Mouse (Mus musculus) limb, embryonic 14.5 days (tissue): ENCODE results near the gene Hsd3b7. TPM values are rescaled to one million over a fixed set of nuclear protein-coding genes. Genes with fewer than 3 reads are reported as not detected.
A peak's percentile ranks its signal among the peaks of the same experiment; 100 is the strongest.

Experiments used
- ATAC-seq: fragments of 200-750 bp; cut with Nextera tagmentation; 2 replicates; pipeline ENCODE4 v1.8.0; 2017; ENCODE audit warnings: low read depth, moderate number of reproducible peaks, moderate TSS enrichment; ENCODE audit not compliant: low FRiP score
- DNase-seq: peaks from one replicate; pipeline ENCODE4 v3.0.0-alpha.2; 2015; ENCODE audit warnings: low spot score
- H3K27ac ChIP-seq: fragments of 300-500 bp; sonication (generic); replicated peaks from 2 replicates; pipeline ENCODE4 v1.5.1; 2014; ENCODE audit warnings: low read depth, mild to moderate bottlenecking, low read length, moderate library complexity, mixed read lengths
- H3K27me3 ChIP-seq: fragments of 300-500 bp; sonication (generic); 2 replicates; pipeline ENCODE4 v1.6.1; 2014; ENCODE audit warnings: low read length, mixed read lengths; ENCODE audit not compliant: control insufficient read depth, insufficient read depth
- H3K36me3 ChIP-seq: fragments of 300-500 bp; sonication (generic); 2 replicates; pipeline ENCODE4 v1.6.1; 2014; ENCODE audit warnings: mild to moderate bottlenecking, low read length, moderate library complexity, mixed read lengths; ENCODE audit not compliant: control insufficient read depth, insufficient read depth
- H3K4me1 ChIP-seq: fragments of 300-500 bp; sonication (generic); 2 replicates; pipeline ENCODE4 v1.6.1; 2014; ENCODE audit warnings: antibody characterized with exemption, low read length, mixed read lengths; ENCODE audit not compliant: control insufficient read depth, insufficient read depth
- H3K4me2 ChIP-seq: fragments of 300-500 bp; sonication (generic); replicated peaks from 2 replicates; pipeline ENCODE4 v1.6.1; 2014; ENCODE audit warnings: low read depth, mild to moderate bottlenecking, low read length, moderate library complexity; ENCODE audit not compliant: severe bottlenecking
- H3K4me3 ChIP-seq: fragments of 300-500 bp; sonication (generic); replicated peaks from 2 replicates; pipeline ENCODE4 v1.5.1; 2014; ENCODE audit warnings: low read length
- H3K9ac ChIP-seq: fragments of 300-500 bp; sonication (generic); 2 replicates; pipeline ENCODE4 v1.6.1; 2014; ENCODE audit warnings: mild to moderate bottlenecking, low read depth, low read length, moderate library complexity; ENCODE audit not compliant: severe bottlenecking
- H3K9me3 ChIP-seq: fragments of 300-500 bp; sonication (generic); 2 replicates; pipeline ENCODE4 v1.6.1; 2016; ENCODE audit warnings: low read length; ENCODE audit not compliant: control insufficient read depth
- POLR2A ChIP-seq: fragments of 200-500 bp; IDR thresholded peaks from 2 replicates; pipeline ENCODE4 v1.8.0; 2012; ENCODE audit warnings: inconsistent platforms, mild to moderate bottlenecking, moderate library complexity, borderline replicate concordance; ENCODE audit not compliant: insufficient read depth, insufficient read length; ENCODE audit errors: extremely low read depth
- WGBS: fragments of 180-500 bp; shearing (Covaris S2); extraction: QIAGEN DNeasy Blood & Tissue Kit; methylation state at CpG from one replicate; pipeline ENCODE4 v1.1.7; 2014; 5-methylcytosine and 5-hydroxymethylcytosine counted together
- polyA plus RNA-seq, 2 experiments: library from polyadenylated mRNA; depleted of rRNA in 1 of 2; stranded (reverse) in 1 of 2; unstranded in 1 of 2; fragments of >200 nt; fragmentation: Nextera tagmentation in 1 of 2; extraction: Ambion mirVana in 1 of 2; gene quantifications; 2 replicates each; pipeline versions ENCODE4 v1.2.1 to v1.2.3; 2012 to 2014

Gene Hsd3b7
- polyA plus RNA-seq (2012; rRNA removed), result 28.0 and 28.7 TPM in 2 replicates
- polyA plus RNA-seq (2014; fragmentation: Nextera tagmentation; extraction: Ambion mirVana), result 14.3 and 16.5 TPM in 2 replicates

GRCm38 (mm10) chr7:127800435-127801009, at the start of gene Hsd3b7:
Hsd3b7 (plus strand) TSS chr7:127800604.
- Histone ChIP-seq H3K4me2 (peak within 1 kb of the TSS; percentile 43), H3K4me3 (peak within 1 kb of the TSS; percentile 23; the same call in 1 of the 2 replicates), H3K36me3 (peaks cover 74% of the 10 kb centered on the region), H3K27me3 (no peaks in the 10 kb centered on the region), H3K4me1 (no peaks in the 10 kb centered on the region), H3K9me3 (no peaks in the 10 kb centered on the region), H3K9ac (peak within 1 kb of the TSS; percentile 2; the same call in 1 of the 2 replicates), H3K27ac (no peak within 1 kb of the TSS)
- WGBS, result 34% methylated on average over 6 of the region's 6 CpGs
- no peak for TF ChIP-seq POLR2A
- DNase-seq, result peak; percentile 91
- ATAC-seq, result peak; percentile 85

- H3K27ac ChIP-seq, result no peak overlapping the region
- H3K4me2 ChIP-seq, result no peak overlapping the region
- ATAC-seq, result no peak
- H3K27me3 ChIP-seq, result no peaks in the 10 kb centered on the region
- peaks cover 87% of the 10 kb centered on the region for H3K36me3 ChIP-seq
- no peaks in the 10 kb centered on the region for H3K9me3 ChIP-seq
- TF ChIP-seq POLR2A, result no peak
- no peak overlapping the region for H3K9ac ChIP-seq
- 94% methylated on average over 5 of the region's 5 CpGs for WGBS
- H3K4me1 ChIP-seq, result 0 out of 2 replicates have a peak, but pooled peaks cover 3% of the 10 kb centered on the region
- DNase-seq, result no peak
- no peak overlapping the region for H3K4me3 ChIP-seq
Measured at GRCm38 (mm10) chr7:127751619-127752018, 48.8 kb upstream of the Hsd3b7 start.

GRCm38 (mm10) chr7:127752069-127752468, 48.3 kb upstream of the Hsd3b7 start:
- WGBS, result 89% methylated on average over 14 of the region's 27 CpGs
- ATAC-seq (no peak), DNase-seq (no peak)
- 0 out of 2 replicates have a peak, but pooled peaks cover 3% of the 10 kb centered on the region for H3K4me1 ChIP-seq
- no peak overlapping the region for H3K27ac ChIP-seq
- H3K4me3 ChIP-seq, result no peak overlapping the region
- no peaks in the 10 kb centered on the region for H3K9me3 ChIP-seq
- no peak for TF ChIP-seq POLR2A
- no peaks in the 10 kb centered on the region for H3K27me3 ChIP-seq
- no peak overlapping the region for H3K4me2 ChIP-seq
- no peak overlapping the region for H3K9ac ChIP-seq
- H3K36me3 ChIP-seq, result peaks cover 92% of the 10 kb centered on the region

GRCm38 (mm10) chr7:127753158-127753557, 47.2 kb upstream of the Hsd3b7 start:
- Histone ChIP-seq H3K4me1 (no peaks in the 10 kb centered on the region), H3K27me3 (no peaks in the 10 kb centered on the region), H3K9me3 (no peaks in the 10 kb centered on the region), H3K9ac (peak overlapping the region; percentile 12; the same call in 1 of the 2 replicates), H3K36me3 (peaks cover 100% of the 10 kb centered on the region), H3K4me3 (no peak overlapping the region), H3K27ac (no peak overlapping the region), H3K4me2 (no peak overlapping the region)
- no peak for TF ChIP-seq POLR2A
- DNase-seq (no peak), ATAC-seq (no peak)
- 66% methylated on average over 5 of the region's 5 CpGs for WGBS

GRCm38 (mm10) chr7:127753741-127754140, 46.7 kb upstream of the Hsd3b7 start:
- DNase-seq, result no peak
- Histone ChIP-seq H3K9me3 (no peaks in the 10 kb centered on the region), H3K4me2 (no peak overlapping the region), H3K9ac (no peak overlapping the region), H3K27me3 (no peaks in the 10 kb centered on the region), H3K27ac (no peak overlapping the region), H3K36me3 (peaks cover 99% of the 10 kb centered on the region), H3K4me1 (no peaks in the 10 kb centered on the region), H3K4me3 (no peak overlapping the region)
- 84% methylated on average over 7 of the region's 7 CpGs for WGBS
- no peak for TF ChIP-seq POLR2A
- no peak for ATAC-seq
